In the genomic region with DNA sequence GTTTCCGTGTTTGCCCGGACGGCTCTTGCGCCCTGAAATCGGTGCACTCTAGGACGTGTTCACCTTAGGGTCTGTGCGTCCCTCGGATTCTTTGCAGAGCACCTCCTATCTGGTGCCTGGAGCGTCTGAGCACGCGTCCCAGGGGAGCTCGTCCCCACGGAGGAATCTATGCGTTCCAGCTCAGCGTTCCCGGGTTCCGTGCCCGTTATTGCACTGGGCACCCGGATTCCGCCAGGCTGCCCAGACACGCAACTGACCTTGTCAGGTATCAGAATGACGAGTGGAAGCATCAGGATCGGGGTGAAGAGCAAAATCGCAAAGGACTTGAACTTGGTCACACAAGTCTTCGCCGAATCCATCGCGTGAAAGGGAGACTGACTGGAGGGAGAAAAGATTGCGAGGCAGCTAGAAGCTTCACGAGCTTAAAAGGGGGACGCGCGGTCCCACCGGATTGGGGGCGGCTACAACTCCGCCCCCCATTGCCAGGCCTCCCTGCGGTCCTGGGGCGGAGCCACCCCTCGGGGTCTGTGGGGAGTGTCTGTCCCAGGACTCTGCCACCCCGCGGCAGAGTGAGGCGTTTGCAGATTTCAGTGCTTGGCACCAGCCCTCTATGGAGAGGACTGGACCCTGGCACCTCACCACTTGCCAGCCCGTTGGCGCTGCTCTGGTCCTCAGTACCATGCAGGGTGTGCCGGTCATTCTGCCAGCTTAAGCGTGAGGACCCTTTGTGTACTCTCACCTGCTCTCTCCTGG, we compare ENCODE assay signal across 9 mouse cellular contexts. TPM values are rescaled to one million over a fixed set of nuclear protein-coding genes. Genes with fewer than 3 reads are reported as not detected.
DNase-seq lines count a peak whose midpoint lies in the region; ATAC-seq and TF ChIP-seq lines count a peak whose summit lies in the region.
"Had no signal": no experiment of that assay in that cellular context is flagged by ENCODE, and none has a peak within 500 bp of the region (broad histone marks: within the 10 kb centered on the region; RNA-seq: fewer than 3 reads in every experiment).

No protein-coding gene starts in this region.

- no peaks in the 10 kb centered on the region for H3K36me3 ChIP-seq in forebrain, embryonic 15.5 days
- H3K36me3 ChIP-seq in lung, embryonic 14.5 days (ENCODE audit: insufficient read depth), result no peaks in the 10 kb centered on the region

- H3K9me3 ChIP-seq in forebrain, embryonic 15.5 days, result no peaks in the 10 kb centered on the region
- H3K9me3 ChIP-seq in lung, embryonic 14.5 days (ENCODE audit: low read depth, low read length), result no peaks in the 10 kb centered on the region

- 2% methylated on average over 44 of the region's 46 CpGs for WGBS in forebrain, embryonic 15.5 days
- WGBS in lung, embryonic 14.5 days, result under 1% methylated on average over 46 of the region's 46 CpGs

- H3K4me1 ChIP-seq in forebrain, embryonic 15.5 days, result peaks cover 18% of the 10 kb centered on the region
- H3K4me1 ChIP-seq in lung, embryonic 14.5 days (ENCODE audit: insufficient read depth), result no peaks in the 10 kb centered on the region

- peak overlapping the region; percentile 45 for H3K4me3 ChIP-seq in forebrain, embryonic 15.5 days
- peak overlapping the region; percentile 35 for H3K4me3 ChIP-seq in lung, embryonic 14.5 days (ENCODE audit: low read depth, low read length)
- H3K4me3 ChIP-seq: erythroblast, embryonic 14.5 days had no signal

- H3K4me2 ChIP-seq in forebrain, embryonic 15.5 days (replicated peaks), result peak overlapping the region; percentile 82
- H3K4me2 ChIP-seq in lung, embryonic 14.5 days, result peak overlapping the region; percentile 60

- H3K9ac ChIP-seq in forebrain, embryonic 15.5 days (replicated peaks), result peak overlapping the region; percentile 45
- peak overlapping the region; percentile 40; the same call in 1 of the 2 replicates for H3K9ac ChIP-seq in lung, embryonic 14.5 days

- peaks cover 25% of the 10 kb centered on the region for H3K27me3 ChIP-seq in forebrain, embryonic 15.5 days
- peaks cover 34% of the 10 kb centered on the region for H3K27me3 ChIP-seq in lung, embryonic 14.5 days (ENCODE audit: insufficient read depth, low read length)

- peak; percentile 89 for DNase-seq in Muller cell, postnatal 12 days (ENCODE audit: inconsistent ontology term)
- peak; percentile 15 for DNase-seq in cerebellum, adult 11-12 months
- DNase-seq in layer of hippocampus, adult 9-11 months, result peak; percentile 51
- peak; percentile 83 for DNase-seq in lung, embryonic 14.5 days
- DNase-seq in ovary, adult 18-20 months (ENCODE audit: low spot score), result peak; percentile 51
- peak; percentile 45 to 63 for DNase-seq in thymus, postnatal 36 days

- H3K27ac ChIP-seq in forebrain, embryonic 15.5 days (replicated peaks), result no peak overlapping the region
- no peak overlapping the region for H3K27ac ChIP-seq in lung, embryonic 14.5 days (ENCODE audit: low read depth)

- peak; percentile 62 for TF ChIP-seq CTCF in lung, embryonic 14.5 days (IDR thresholded peaks at IDR 0.05; ENCODE audit: low read depth)

- peak; percentile 91 for ATAC-seq in forebrain, embryonic 15.5 days (replicated peaks)
- ATAC-seq in hematopoietic stem cell, adult 5-6 weeks (replicated peaks in 1 of 2; ENCODE audit: insufficient read depth in 1 of 2, low FRiP score in 2 of 2, low TSS enrichment in 1 of 2, low read depth in 1 of 2, poor library complexity in 2 of 2, severe bottlenecking in 2 of 2), result peak; percentile 91 to 94
- peak; percentile 92 for ATAC-seq in lung, embryonic 14.5 days (ENCODE audit: insufficient read depth)

RNA-seq across cellular contexts. Expression of a gene that starts 0.6 kb away (rescaled TPM):
- 0.20 and 0.65 TPM in 2 replicates for polyA plus RNA-seq in forebrain, embryonic 15.5 days (2015; fragmentation: Nextera tagmentation; extraction: Ambion mirVana)
- total RNA-seq in hematopoietic stem cell, adult 5-6 weeks (2017), result not detected in 2 replicates
- polyA plus RNA-seq in lung, embryonic 14.5 days (2014; fragmentation: Nextera tagmentation; extraction: Ambion mirVana), result not detected in 2 replicates
- polyA plus RNA-seq: erythroblast, embryonic 14.5 days had no signal

RNA-seq across cellular contexts. Expression of a gene that starts 35.0 kb away (rescaled TPM):
- polyA plus RNA-seq in forebrain, embryonic 15.5 days (2015; fragmentation: Nextera tagmentation; extraction: Ambion mirVana), result 0.80 and 1.9 TPM in 2 replicates
- 41.7 and 58.5 TPM in 2 replicates for total RNA-seq in hematopoietic stem cell, adult 5-6 weeks (2017)
- 2.8 and 3.5 TPM in 2 replicates for polyA plus RNA-seq in lung, embryonic 14.5 days (2014; fragmentation: Nextera tagmentation; extraction: Ambion mirVana)
- polyA plus RNA-seq: erythroblast, embryonic 14.5 days had no signal

RNA-seq across cellular contexts. Expression of a gene that starts 47.9 kb away (rescaled TPM):
- not detected in 2 replicates for polyA plus RNA-seq in forebrain, embryonic 15.5 days (2015; fragmentation: Nextera tagmentation; extraction: Ambion mirVana)
- not detected in 2 replicates for total RNA-seq in hematopoietic stem cell, adult 5-6 weeks (2017)
- polyA plus RNA-seq in lung, embryonic 14.5 days (2014; fragmentation: Nextera tagmentation; extraction: Ambion mirVana), result not detected in 2 replicates
- polyA plus RNA-seq: erythroblast, embryonic 14.5 days had no signal

RNA-seq across cellular contexts. Expression of a gene that starts 51.0 kb away (rescaled TPM):
- 59.1 and 60.1 TPM in 2 replicates for polyA plus RNA-seq in forebrain, embryonic 15.5 days (2015; fragmentation: Nextera tagmentation; extraction: Ambion mirVana)
- total RNA-seq in hematopoietic stem cell, adult 5-6 weeks (2017), result 23.0 and 24.4 TPM in 2 replicates
- polyA plus RNA-seq in lung, embryonic 14.5 days (2014; fragmentation: Nextera tagmentation; extraction: Ambion mirVana), result 38.9 and 40.6 TPM in 2 replicates

RNA-seq across cellular contexts. Expression of a gene that starts 59.0 kb away (rescaled TPM):
- 132 and 138 TPM in 2 replicates for polyA plus RNA-seq in forebrain, embryonic 15.5 days (2015; fragmentation: Nextera tagmentation; extraction: Ambion mirVana)
- total RNA-seq in hematopoietic stem cell, adult 5-6 weeks (2017), result 25.6 and 33.7 TPM in 2 replicates
- 182 and 190 TPM in 2 replicates for polyA plus RNA-seq in lung, embryonic 14.5 days (2014; fragmentation: Nextera tagmentation; extraction: Ambion mirVana)

Comparison
In these comparisons a context has a peak if more than half of its experiments do, and no peak if none do; other contexts are left out.
1. DNase-seq: peak in every context shown above with its lines; median percentile 89 in Muller cell, postnatal 12 days; 83 in lung, embryonic 14.5 days; 54 in thymus, postnatal 36 days; 51 in layer of hippocampus, adult 9-11 months; 51 in ovary, adult 18-20 months; 15 in cerebellum, adult 11-12 months.